Comparison of ENCODE assay signal across 8 mouse cellular contexts in the genomic region with DNA sequence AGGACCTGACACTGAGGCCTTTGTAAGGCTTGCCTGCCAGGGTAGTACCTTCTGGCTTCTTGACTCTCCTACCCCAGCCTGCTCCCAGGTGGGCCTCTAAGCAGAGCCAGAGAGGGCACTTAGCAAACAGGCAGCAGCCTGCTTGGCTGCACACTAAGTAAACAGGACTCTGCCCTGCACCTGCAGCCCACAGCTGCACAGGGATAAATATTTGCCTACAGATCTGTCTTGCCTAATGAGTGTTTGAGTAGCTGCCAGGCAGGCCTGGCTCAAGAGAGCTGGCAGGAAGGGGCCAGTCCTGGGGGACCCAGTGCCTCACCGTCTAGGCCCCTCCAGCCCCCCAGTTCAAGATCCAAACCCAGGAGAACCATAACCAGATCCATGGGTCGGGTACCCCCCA. TPM values are rescaled to one million over a fixed set of nuclear protein-coding genes. Genes with fewer than 3 reads are reported as not detected.
A peak's percentile ranks its signal among the peaks of the same experiment; 100 is the strongest.
DNase-seq lines count a peak whose midpoint lies in the region; ATAC-seq and TF ChIP-seq lines count a peak whose summit lies in the region.
"Had no signal": no experiment of that assay in that cellular context is flagged by ENCODE, and none has a peak within 500 bp of the region (broad histone marks: within the 10 kb centered on the region; RNA-seq: fewer than 3 reads in every experiment).

No protein-coding gene starts in this region.

- H3K36me3 ChIP-seq in forebrain, embryonic 16.5 days (ENCODE audit: control insufficient read depth, insufficient read depth) = no peaks in the 10 kb centered on the region
- H3K36me3 ChIP-seq in midbrain, embryonic 11.5 days (ENCODE audit: control insufficient read depth, insufficient read depth, low read length) = no peaks in the 10 kb centered on the region

- H3K4me1 ChIP-seq in forebrain, embryonic 16.5 days (replicated peaks; ENCODE audit: control insufficient read depth, insufficient read depth, low read length) = peaks cover 8% of the 10 kb centered on the region
- H3K4me1 ChIP-seq in midbrain, embryonic 11.5 days (ENCODE audit: control insufficient read depth, insufficient read depth, low read length) = no peaks in the 10 kb centered on the region

- no peak for TF ChIP-seq CTCF in brain, embryonic 14.5 days (IDR thresholded peaks at IDR 0.05; ENCODE audit: borderline replicate concordance, extremely low read depth, insufficient read depth, insufficient read length)

- no peaks in the 10 kb centered on the region for H3K9me3 ChIP-seq in forebrain, embryonic 16.5 days (ENCODE audit: control insufficient read depth, low read length)
- no peaks in the 10 kb centered on the region for H3K9me3 ChIP-seq in midbrain, embryonic 11.5 days (ENCODE audit: control insufficient read depth, low read length)

- no peaks in the 10 kb centered on the region for H3K27me3 ChIP-seq in forebrain, embryonic 16.5 days (replicated peaks; ENCODE audit: control insufficient read depth, insufficient read depth, low read length)
- H3K27me3 ChIP-seq in midbrain, embryonic 11.5 days (ENCODE audit: control insufficient read depth, insufficient read depth, low read length) = no peaks in the 10 kb centered on the region
- H3K27me3 ChIP-seq: megakaryocyte, embryonic 14.5 days had no signal

- DNase-seq in brain, embryonic 14.5 days (ENCODE audit: low read depth) = peak; percentile 85
- DNase-seq in kidney, postnatal 4 days = peak; percentile 55 to 74
- DNase-seq in midbrain, embryonic 11.5 days (ENCODE audit: low spot score, missing footprints) = no peak
- peak; percentile 35 for DNase-seq in thymus, postnatal 14 days
- no peak for DNase-seq in cerebellum, adult 8-10 months
- no peak for DNase-seq in adrenal gland, adult 18-20 months (ENCODE audit: low spot score in 2 of 2)

- peak overlapping the region; percentile 12; the same call in 1 of the 2 replicates for H3K27ac ChIP-seq in forebrain, embryonic 16.5 days (ENCODE audit: low read length)
- H3K27ac ChIP-seq in midbrain, embryonic 11.5 days (ENCODE audit: low read depth, low read length) = peak overlapping the region; percentile 13; the same call in 1 of the 2 replicates

- ATAC-seq in forebrain, embryonic 16.5 days = peak; percentile 65
- peak; percentile 66; the same call in 1 of the 2 replicates for ATAC-seq in midbrain, embryonic 11.5 days (ENCODE audit: low FRiP score)

- no peak overlapping the region for H3K9ac ChIP-seq in forebrain, embryonic 16.5 days (replicated peaks; ENCODE audit: low read depth, low read length)
- H3K9ac ChIP-seq in midbrain, embryonic 11.5 days (ENCODE audit: low read length) = no peak overlapping the region

- WGBS in forebrain, embryonic 16.5 days = 33% methylated on average over 2 of the region's 2 CpGs
- 68% methylated on average over 2 of the region's 2 CpGs for WGBS in midbrain, embryonic 11.5 days

- H3K4me2 ChIP-seq in forebrain, embryonic 16.5 days (ENCODE audit: low read length) = no peak overlapping the region
- no peak overlapping the region for H3K4me2 ChIP-seq in midbrain, embryonic 11.5 days

- no peak for TF ChIP-seq POLR2A in brain, embryonic 14.5 days (IDR thresholded peaks at IDR 0.05; ENCODE audit: borderline replicate concordance, extremely low read depth, insufficient read depth, insufficient read length, poor library complexity, severe bottlenecking)

- H3K4me3 ChIP-seq in forebrain, embryonic 16.5 days (replicated peaks; ENCODE audit: low read length) = no peak overlapping the region
- no peak overlapping the region for H3K4me3 ChIP-seq in midbrain, embryonic 11.5 days (ENCODE audit: low read depth, low read length)
- H3K4me3 ChIP-seq: megakaryocyte, embryonic 14.5 days had no signal

RNA-seq across cellular contexts. Expression of a gene that starts 43.4 kb away (rescaled TPM):
- 42.2 and 47.8 TPM in 2 replicates for polyA plus RNA-seq in brain, embryonic 14.5 days (2012; rRNA removed)
- 85.6 and 93.2 TPM in 2 replicates for polyA plus RNA-seq in forebrain, embryonic 16.5 days (2015; fragmentation: Nextera tagmentation; extraction: Ambion mirVana)
- polyA plus RNA-seq in midbrain, embryonic 11.5 days (2014; fragmentation: Nextera tagmentation; extraction: Ambion mirVana) = 161 and 163 TPM in 2 replicates
- 10 to 100 TPM; 32.9 to 41.2 TPM for total RNA-seq in adrenal gland, adult 18-20 months (2021)

RNA-seq across cellular contexts. Expression of a gene that starts 54.1 kb away (rescaled TPM):
- polyA plus RNA-seq in brain, embryonic 14.5 days (2012; rRNA removed) = 43.3 and 69.2 TPM in 2 replicates
- polyA plus RNA-seq in forebrain, embryonic 16.5 days (2015; fragmentation: Nextera tagmentation; extraction: Ambion mirVana) = 31.8 and 34.3 TPM in 2 replicates
- polyA plus RNA-seq in midbrain, embryonic 11.5 days (2014; fragmentation: Nextera tagmentation; extraction: Ambion mirVana) = 14.7 and 14.8 TPM in 2 replicates
- 10 to 100 TPM; 20.9 to 21.3 TPM for total RNA-seq in adrenal gland, adult 18-20 months (2021)

Comparison
In these comparisons a context has a peak if more than half of its experiments do, and no peak if none do; other contexts are left out.
1. DNase-seq: peak in brain, embryonic 14.5 days (single experiment), kidney, postnatal 4 days (2 of 2) and thymus, postnatal 14 days (single experiment); none in midbrain, embryonic 11.5 days (single experiment), cerebellum, adult 8-10 months (single experiment) and adrenal gland, adult 18-20 months (0 of 2).